Mouse (Mus musculus): Measurements from ENCODE around the gene Ctf2.
A peak's percentile ranks its signal among the peaks of the same experiment; 100 is the strongest.
"Not testable (repeated sequence)": the region's sequence is repeated elsewhere in the genome, so short reads cannot be mapped to it uniquely, and the experiment has no call there.

The Ctf2 gene

GRCm38 (mm10) chr7:127712461-127713385 is 19.2 kb downstream of the Ctf2 start, which contains the start of gene Ctf1:
Ctf1 (plus strand) TSS chr7:127712736.
- peak; percentile 71 for DNase-seq (ENCODE audit: low spot score)

- no peak for DNase-seq (ENCODE audit: low spot score)
Measured at GRCm38 (mm10) chr7:127711456-127711855, 20.5 kb downstream of the Ctf2 start.

GRCm38 (mm10) chr7:127711031-127711430 is 20.9 kb downstream of the Ctf2 start:
- no peak for DNase-seq (ENCODE audit: low spot score)

GRCm38 (mm10) chr7:127709261-127709979 is 22.5 kb downstream of the Ctf2 start:
- no peak for DNase-seq (ENCODE audit: low spot score)

GRCm38 (mm10) chr7:127708207-127709078 is 23.5 kb downstream of the Ctf2 start, which contains the start of gene Bcl7c:
Bcl7c (minus strand) TSS chr7:127708933.
- DNase-seq (ENCODE audit: low spot score), result peak; percentile 93

GRCm38 (mm10) chr7:127707957-127708206 is 24.1 kb downstream of the Ctf2 start:
- DNase-seq (ENCODE audit: low spot score), result no peak

GRCm38 (mm10) chr7:127707045-127707956 is 24.7 kb downstream of the Ctf2 start:
- no peak for DNase-seq (ENCODE audit: low spot score)

GRCm38 (mm10) chr7:127705706-127706105 is 26.3 kb downstream of the Ctf2 start:
- no peak for DNase-seq (ENCODE audit: low spot score)

- DNase-seq (ENCODE audit: low spot score), result no peak
Measured at GRCm38 (mm10) chr7:127704598-127704997, 27.4 kb downstream of the Ctf2 start.

- no peak for DNase-seq (ENCODE audit: low spot score)
Measured at GRCm38 (mm10) chr7:127703561-127704178, 28.3 kb downstream of the Ctf2 start.

GRCm38 (mm10) chr7:127700712-127701331 is 31.1 kb downstream of the Ctf2 start:
- no peak for DNase-seq (ENCODE audit: low spot score)

- DNase-seq (ENCODE audit: low spot score), result no peak
Measured at GRCm38 (mm10) chr7:127698986-127699385, 33.0 kb downstream of the Ctf2 start.

- DNase-seq (ENCODE audit: low spot score), result not testable (repeated sequence)
Measured at GRCm38 (mm10) chr7:127693730-127694129, 38.2 kb downstream of the Ctf2 start.

GRCm38 (mm10) chr7:127693290-127693689 is 38.7 kb downstream of the Ctf2 start:
- DNase-seq (ENCODE audit: low spot score), result no peak

- DNase-seq (ENCODE audit: low spot score), result peak; percentile 71
Measured at GRCm38 (mm10) chr7:127691221-127691989, 40.6 kb downstream of the Ctf2 start.

GRCm38 (mm10) chr7:127689626-127690280 is 42.2 kb downstream of the Ctf2 start:
- no peak for DNase-seq (ENCODE audit: low spot score)

GRCm38 (mm10) chr7:127688935-127689334 is 43.0 kb downstream of the Ctf2 start:
- no peak for DNase-seq (ENCODE audit: low spot score)

- no peak for DNase-seq (ENCODE audit: low spot score)
Measured at GRCm38 (mm10) chr7:127686740-127687449, 45.1 kb downstream of the Ctf2 start.

All from ovary, postnatal 36 days (tissue).